Mouse (Mus musculus) limb, embryonic 15.5 days (tissue): ENCODE results near the gene Fam198a. TPM values are rescaled to one million over a fixed set of nuclear protein-coding genes. Genes with fewer than 3 reads are reported as not detected.

Source experiments
- ATAC-seq: fragments of 200-750 bp; cut with Nextera tagmentation; 2 replicates; pipeline ENCODE4 v1.8.0; 2017; ENCODE audit warnings: low read depth, moderate TSS enrichment; ENCODE audit not compliant: insufficient number of reproducible peaks, low FRiP score, low TSS enrichment
- H3K27ac ChIP-seq: fragments of 300-500 bp; sonication (generic); 2 replicates; pipeline ENCODE4 v1.5.1; 2015; ENCODE audit warnings: moderate library complexity, mild to moderate bottlenecking, inconsistent platforms
- H3K27me3 ChIP-seq: fragments of 300-500 bp; sonication (generic); 2 replicates; pipeline ENCODE4 v1.6.1; 2015; ENCODE audit warnings: inconsistent platforms
- H3K36me3 ChIP-seq: fragments of 300-500 bp; sonication (generic); 2 replicates; pipeline ENCODE4 v1.6.1; 2015; ENCODE audit warnings: inconsistent platforms
- H3K4me1 ChIP-seq: fragments of 300-500 bp; sonication (generic); 2 replicates; pipeline ENCODE4 v1.6.1; 2015; ENCODE audit warnings: inconsistent platforms
- H3K4me2 ChIP-seq: fragments of 300-500 bp; sonication (generic); 2 replicates; pipeline ENCODE4 v1.6.1; 2015; ENCODE audit warnings: mild to moderate bottlenecking, inconsistent platforms
- H3K4me3 ChIP-seq: fragments of 300-500 bp; sonication (generic); 2 replicates; pipeline ENCODE4 v1.5.1; 2015; ENCODE audit warnings: mild to moderate bottlenecking, inconsistent platforms
- H3K9ac ChIP-seq: fragments of 300-500 bp; sonication (generic); 2 replicates; pipeline ENCODE4 v1.6.1; 2015; ENCODE audit warnings: inconsistent platforms
- H3K9me3 ChIP-seq: fragments of 300-500 bp; sonication (generic); 2 replicates; pipeline ENCODE4 v1.6.1; 2016; ENCODE audit warnings: inconsistent platforms
- WGBS: fragments of 180-500 bp; shearing (Covaris S2); methylation state at CpG from one replicate; pipeline ENCODE4 v1.1.7; 2015; 5-methylcytosine and 5-hydroxymethylcytosine counted together
- polyA plus RNA-seq: library from polyadenylated mRNA; unstranded; fragments of >200 nt; fragmentation: Nextera tagmentation; extraction: Ambion mirVana; gene quantifications from 2 replicates; pipeline ENCODE4 v1.2.1, GENCODE M21; 2015

Gene Fam198a
- polyA plus RNA-seq, 1 experiment from 2014 or later, result 7.6 TPM

GRCm38 (mm10) chr9:121984465-121985461 is 34.0 kb downstream of the Fam198a start:
- Histone ChIP-seq H3K9ac (no peak overlapping the region), H3K36me3 (0 out of 2 replicates have a peak, but pooled peaks cover 5% of the 10 kb centered on the region), H3K4me1 (peaks cover 31% of the 10 kb centered on the region), H3K27ac (no peak overlapping the region), H3K27me3 (no peaks in the 10 kb centered on the region), H3K9me3 (no peaks in the 10 kb centered on the region), H3K4me3 (no peak overlapping the region), H3K4me2 (no peak overlapping the region)
- 69% methylated on average over 15 of the region's 15 CpGs for WGBS
- ATAC-seq, result no peak

- Histone ChIP-seq H3K27me3 (no peaks in the 10 kb centered on the region), H3K4me1 (peaks cover 7% of the 10 kb centered on the region), H3K36me3 (0 out of 2 replicates have a peak, but pooled peaks cover 3% of the 10 kb centered on the region), H3K4me3 (no peak overlapping the region), H3K9me3 (no peaks in the 10 kb centered on the region), H3K4me2 (no peak overlapping the region), H3K9ac (no peak overlapping the region), H3K27ac (no peak overlapping the region)
- WGBS, result 77% methylated on average over 3 of the region's 3 CpGs
- no peak for ATAC-seq
These were observed 38.1 kb downstream of the Fam198a start for GRCm38 (mm10) chr9:121988910-121989309.

- Histone ChIP-seq H3K4me2 (no peak overlapping the region), H3K9ac (no peak overlapping the region), H3K27me3 (no peaks in the 10 kb centered on the region), H3K36me3 (0 out of 2 replicates have a peak, but pooled peaks cover 3% of the 10 kb centered on the region), H3K27ac (no peak overlapping the region), H3K4me3 (no peak overlapping the region), H3K4me1 (peaks cover 5% of the 10 kb centered on the region), H3K9me3 (no peaks in the 10 kb centered on the region)
- ATAC-seq, result no peak
- WGBS, result 42% methylated on average over 5 of the region's 5 CpGs
These were observed 38.7 kb downstream of the Fam198a start for GRCm38 (mm10) chr9:121989536-121989935.

DNA sequence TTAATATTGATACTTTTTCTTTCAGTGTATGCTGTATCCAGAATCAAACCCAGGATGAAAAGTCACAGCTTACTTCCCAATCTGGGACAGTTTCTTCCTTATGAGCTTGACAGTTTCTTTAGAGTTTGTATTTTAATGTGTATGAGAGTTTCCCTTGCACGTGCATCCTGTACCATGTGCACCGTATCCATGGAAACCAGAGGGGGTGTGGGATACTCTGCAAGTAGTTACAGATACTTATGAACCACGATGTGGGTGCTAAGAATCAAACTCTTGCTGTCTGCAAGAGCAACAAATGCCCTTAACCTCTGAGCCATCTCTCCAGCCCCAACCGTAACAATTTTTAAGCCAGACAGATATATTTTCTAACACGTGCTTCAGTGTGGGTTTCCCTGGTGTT is 40.3 kb downstream of the Fam198a start:
- no peak for ATAC-seq
- Histone ChIP-seq H3K36me3 (0 out of 2 replicates have a peak, but pooled peaks cover 3% of the 10 kb centered on the region), H3K27ac (no peak overlapping the region), H3K27me3 (no peaks in the 10 kb centered on the region), H3K9me3 (no peaks in the 10 kb centered on the region), H3K4me3 (no peak overlapping the region), H3K4me1 (peaks cover 7% of the 10 kb centered on the region), H3K4me2 (no peak overlapping the region), H3K9ac (no peak overlapping the region)
- 64% methylated on average over 5 of the region's 5 CpGs for WGBS

DNA sequence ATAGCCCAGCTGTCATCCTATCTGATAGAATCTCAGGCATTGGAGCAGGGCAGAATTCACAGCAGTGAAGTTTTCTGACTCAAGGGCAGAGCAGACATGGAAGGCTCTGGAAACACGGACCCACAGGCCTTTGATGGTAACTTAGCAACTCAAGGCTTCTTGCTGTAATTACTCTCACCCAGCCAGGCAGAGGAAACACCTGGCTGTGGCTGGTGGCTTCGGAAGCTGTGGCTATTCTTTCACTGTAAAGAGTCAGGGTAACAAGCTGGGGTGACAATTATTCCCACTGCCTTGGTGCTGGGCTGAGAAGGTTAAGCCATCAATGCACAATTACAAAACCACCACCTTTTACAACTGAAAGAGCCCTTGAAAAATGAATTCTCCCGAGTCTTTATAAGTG is 42.3 kb downstream of the Fam198a start:
- H3K9me3 ChIP-seq, result no peaks in the 10 kb centered on the region
- no peak overlapping the region for H3K9ac ChIP-seq
- no peak overlapping the region for H3K27ac ChIP-seq
- peaks cover 7% of the 10 kb centered on the region for H3K4me1 ChIP-seq
- 0 out of 2 replicates have a peak, but pooled peaks cover 3% of the 10 kb centered on the region for H3K36me3 ChIP-seq
- H3K27me3 ChIP-seq, result no peaks in the 10 kb centered on the region
- ATAC-seq, result no peak
- 41% methylated on average over 3 of the region's 3 CpGs for WGBS
- H3K4me2 ChIP-seq, result no peak overlapping the region
- no peak overlapping the region for H3K4me3 ChIP-seq

- H3K9ac ChIP-seq, result peak overlapping the region; percentile 70
- no peak overlapping the region for H3K27ac ChIP-seq
- 0 out of 2 replicates have a peak, but pooled peaks cover 3% of the 10 kb centered on the region for H3K36me3 ChIP-seq
- no peaks in the 10 kb centered on the region for H3K9me3 ChIP-seq
- WGBS, result 13% methylated on average over 10 of the region's 10 CpGs
- no peak for ATAC-seq
- peaks cover 7% of the 10 kb centered on the region for H3K4me1 ChIP-seq
- peak overlapping the region; percentile 96 for H3K4me2 ChIP-seq
- no peaks in the 10 kb centered on the region for H3K27me3 ChIP-seq
- peak overlapping the region; percentile 95 for H3K4me3 ChIP-seq
These were observed 44.3 kb downstream of the Fam198a start for GRCm38 (mm10) chr9:121995077-121995476.

DNA sequence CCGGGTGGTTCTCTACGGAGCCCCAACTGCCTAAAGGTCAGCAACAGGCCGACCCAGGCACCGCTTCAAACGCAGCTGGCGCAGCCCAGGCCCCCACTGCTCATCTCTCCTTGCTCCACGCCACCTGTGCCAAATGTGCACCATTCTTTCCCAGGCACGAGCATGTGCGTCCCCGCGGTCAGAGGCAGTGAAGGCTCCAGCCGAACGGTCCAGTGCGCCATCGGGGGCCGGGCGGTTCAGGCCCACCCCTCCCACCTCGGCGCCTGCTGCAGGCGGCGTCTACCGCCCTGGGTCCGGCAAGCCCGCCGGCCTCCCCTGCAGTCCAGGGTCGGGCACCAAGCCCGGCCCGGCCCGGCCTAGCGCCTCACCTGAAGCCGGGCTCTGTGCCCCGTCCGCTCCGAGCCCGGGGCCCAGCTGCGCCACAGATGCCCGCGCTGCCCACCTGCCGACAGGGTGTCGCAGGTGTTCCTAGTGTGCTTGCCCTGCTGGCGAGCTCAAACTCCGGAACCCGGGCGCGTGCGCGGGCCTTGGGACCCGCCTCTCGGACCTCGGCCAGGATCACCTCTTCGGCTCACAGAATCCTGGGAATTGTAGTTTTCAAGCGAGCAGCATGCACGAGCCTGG is 44.8 kb downstream of the Fam198a start:
- ATAC-seq, result peak; percentile 55
- WGBS, result under 1% methylated on average over 53 of the region's 53 CpGs
- Histone ChIP-seq H3K4me2 (peak overlapping the region; percentile 96), H3K9me3 (no peaks in the 10 kb centered on the region), H3K4me1 (peaks cover 7% of the 10 kb centered on the region), H3K4me3 (peak overlapping the region; percentile 95), H3K36me3 (no peaks in the 10 kb centered on the region), H3K27me3 (no peaks in the 10 kb centered on the region), H3K27ac (no peak overlapping the region), H3K9ac (peak overlapping the region; percentile 70)

DNA sequence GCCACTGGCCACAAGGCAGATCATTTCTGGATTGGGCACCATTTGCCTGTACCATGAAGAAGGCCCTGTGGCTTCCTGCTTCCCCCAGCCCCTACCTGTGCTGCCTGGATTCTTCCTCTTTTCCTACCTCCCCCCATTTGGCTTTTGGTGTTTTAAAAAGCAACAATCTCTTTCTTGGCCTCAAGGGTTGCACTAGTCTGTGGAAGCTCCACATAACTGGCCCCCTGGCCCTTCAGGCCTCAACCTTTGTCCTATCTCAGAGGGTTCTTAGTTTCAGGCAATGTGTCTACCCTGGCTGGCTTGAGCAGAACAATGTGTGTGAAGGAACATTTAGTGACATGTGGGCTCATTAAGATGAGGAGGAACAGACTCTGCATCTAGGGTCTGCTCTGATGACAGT is 46.2 kb downstream of the Fam198a start, which contains the start of gene Pomgnt2:
TSS of gene Pomgnt2 (minus strand) at position 101 of the 400 bp plus-strand sequence.
- no peaks in the 10 kb centered on the region for H3K9me3 ChIP-seq
- ATAC-seq, result no peak
- H3K4me3 ChIP-seq, result peak within 1 kb of the TSS; percentile 95
- H3K4me1 ChIP-seq, result peaks cover 7% of the 10 kb centered on the region
- H3K4me2 ChIP-seq, result peak within 1 kb of the TSS; percentile 96
- H3K9ac ChIP-seq, result no peak within 1 kb of the TSS
- no peaks in the 10 kb centered on the region for H3K27me3 ChIP-seq
- no peaks in the 10 kb centered on the region for H3K36me3 ChIP-seq
- H3K27ac ChIP-seq, result no peak within 1 kb of the TSS

DNA sequence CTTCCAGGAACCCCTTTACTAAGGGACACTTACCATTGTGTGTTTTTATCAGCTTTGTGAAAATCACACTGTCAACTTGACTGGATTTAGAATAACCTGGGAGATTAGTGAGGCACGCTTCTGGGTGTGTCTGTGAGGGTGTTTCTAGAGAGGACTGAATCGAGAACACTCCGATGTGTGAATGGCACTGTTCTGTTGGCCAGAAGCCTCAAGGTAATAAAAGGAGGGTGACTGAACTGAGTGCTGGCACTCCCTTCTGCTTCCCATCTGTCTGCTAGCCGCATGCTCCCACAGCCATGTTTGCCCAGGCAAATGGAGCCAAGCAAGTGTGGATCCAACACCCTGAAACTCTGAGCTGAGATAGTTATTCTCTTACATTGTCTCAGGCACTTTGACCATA is 47.2 kb downstream of the Fam198a start:
- H3K4me1 ChIP-seq, result peaks cover 7% of the 10 kb centered on the region
- H3K27me3 ChIP-seq, result no peaks in the 10 kb centered on the region
- H3K4me3 ChIP-seq, result no peak overlapping the region
- H3K9ac ChIP-seq, result no peak overlapping the region
- H3K36me3 ChIP-seq, result no peaks in the 10 kb centered on the region
- no peaks in the 10 kb centered on the region for H3K9me3 ChIP-seq
- H3K4me2 ChIP-seq, result no peak overlapping the region
- no peak overlapping the region for H3K27ac ChIP-seq
- ATAC-seq, result no peak
- 59% methylated on average over 4 of the region's 4 CpGs for WGBS

DNA sequence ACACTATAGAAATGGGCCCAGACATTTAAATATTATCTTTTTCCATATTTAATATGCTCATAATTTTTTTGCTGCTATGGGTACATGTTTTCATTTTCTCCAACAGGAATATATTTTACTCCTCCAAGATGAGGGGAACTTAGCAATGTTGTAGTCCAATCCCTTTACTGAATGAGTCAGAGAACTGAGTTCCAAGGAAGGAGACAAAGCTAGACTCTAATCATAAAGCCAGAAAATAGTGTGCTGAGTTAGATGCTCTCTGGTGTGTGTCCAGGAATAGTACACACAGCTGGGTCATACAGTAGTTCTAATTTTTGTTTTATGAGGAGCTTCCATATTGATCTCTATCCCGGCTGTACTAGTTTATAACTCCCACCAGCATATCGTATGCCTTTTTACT is 55.4 kb downstream of the Fam198a start:
- no peak overlapping the region for H3K4me2 ChIP-seq
- H3K27me3 ChIP-seq, result no peaks in the 10 kb centered on the region
- no peak overlapping the region for H3K9ac ChIP-seq
- H3K4me3 ChIP-seq, result no peak overlapping the region
- ATAC-seq, result no peak
- H3K9me3 ChIP-seq, result no peaks in the 10 kb centered on the region
- H3K36me3 ChIP-seq, result no peaks in the 10 kb centered on the region
- no peak overlapping the region for H3K27ac ChIP-seq
- 76% methylated on average over 2 of the region's 2 CpGs for WGBS
- H3K4me1 ChIP-seq, result peaks cover 3% of the 10 kb centered on the region; the same call in 1 of the 2 replicates

- ATAC-seq, result no peak
- no peaks in the 10 kb centered on the region for H3K27me3 ChIP-seq
- H3K27ac ChIP-seq, result no peak overlapping the region
- no peaks in the 10 kb centered on the region for H3K9me3 ChIP-seq
- no peaks in the 10 kb centered on the region for H3K36me3 ChIP-seq
- no peak overlapping the region for H3K4me2 ChIP-seq
- peaks cover 3% of the 10 kb centered on the region; the same call in 1 of the 2 replicates for H3K4me1 ChIP-seq
- no peak overlapping the region for H3K4me3 ChIP-seq
- H3K9ac ChIP-seq, result no peak overlapping the region
- 6% methylated on average over 7 of the region's 7 CpGs for WGBS
These were observed 55.8 kb downstream of the Fam198a start for GRCm38 (mm10) chr9:122006609-122007008.

DNA sequence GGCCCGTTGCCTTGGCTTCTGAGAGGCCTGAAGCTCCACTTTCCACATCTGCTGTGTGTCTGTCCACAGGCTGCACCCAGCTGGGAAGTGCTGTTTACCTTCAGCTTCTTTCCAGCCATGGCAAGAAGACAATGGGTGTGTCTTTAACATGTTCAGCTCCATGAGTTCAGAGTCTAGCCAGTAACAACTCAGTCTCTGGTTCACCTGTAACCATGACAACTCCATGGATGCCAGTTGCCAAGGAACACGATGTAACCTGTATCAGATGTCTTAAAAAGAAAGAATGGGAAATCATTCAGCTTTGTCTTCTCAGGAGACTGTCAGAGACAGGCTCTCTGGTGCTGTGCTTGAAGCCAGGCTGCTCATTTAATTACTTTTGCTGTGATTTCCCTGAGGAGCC is 58.1 kb downstream of the Fam198a start:
- no peak overlapping the region for H3K4me2 ChIP-seq
- H3K4me1 ChIP-seq, result peaks cover 3% of the 10 kb centered on the region; the same call in 1 of the 2 replicates
- no peak for ATAC-seq
- H3K4me3 ChIP-seq, result no peak overlapping the region
- no peaks in the 10 kb centered on the region for H3K27me3 ChIP-seq
- H3K9me3 ChIP-seq, result no peaks in the 10 kb centered on the region
- 49% methylated on average over 2 of the region's 2 CpGs for WGBS
- no peaks in the 10 kb centered on the region for H3K36me3 ChIP-seq
- H3K9ac ChIP-seq, result no peak overlapping the region
- no peak overlapping the region for H3K27ac ChIP-seq
